Mouse (Mus musculus): ENCODE measurements at regions not wholly inside any gene's neighbourhood (a gene's known extent, or its start where the extent isn't known, plus 50 kb on each side); places are given as distances from the start of the nearest gene placed in this dataset.

GRCm38 (mm10) chr16:77301270-77302171 lies 288.0 kb downstream of the Usp25 start:
- TF ChIP-seq CTCF (IDR thresholded peaks at IDR 0.05; ENCODE audit: extremely low read depth, insufficient read length, insufficient replicate concordance, low read depth, low read length) (no peak), POLR2A (IDR thresholded peaks at IDR 0.05; ENCODE audit: low read depth, low read length) (no peak)

Data from small intestine, adult 2 months (tissue).